Mouse (Mus musculus) gastrocnemius, postnatal 14 days (tissue): Measurements from ENCODE around the gene Sesn2. TPM values are rescaled to one million over a fixed set of nuclear protein-coding genes. Genes with fewer than 3 reads are reported as not detected.

Experiments used
- DNase-seq: peaks from one replicate; pipeline ENCODE4 v3.0.0; 2021; ENCODE audit warnings: mixed read lengths
- intact Hi-C: fragments of 180-260 bp; cut with DNase I; formaldehyde crosslinking; loops from one replicate; pipeline ENCODE4 v1.15.1; 2025; ENCODE audit warnings: low total_unique reads
- total RNA-seq, 2 experiments: library from RNA; stranded (reverse); gene quantifications; 2 replicates each; pipeline ENCODE4 v1.2.3; 2021

Gene Sesn2
- total RNA-seq, 2 experiments from 2014 or later = 2.2 to 2.4 TPM

- DNase-seq = peak; percentile 94
- intact Hi-C loops = loop anchor here (10.0 kb wide), 1 partner anchor 221 kb away; no protein-coding TSS in a partner anchor
These were observed 5.3 kb upstream of the Sesn2 start for GRCm38 (mm10) chr4:132515369-132516155.

- intact Hi-C loops = loop anchor here (5.0 to 10.0 kb wide), 2 partner anchors 47 to 220 kb away; no protein-coding TSS in a partner anchor
These were observed 4.3 kb upstream of the Sesn2 start for GRCm38 (mm10) chr4:132514555-132515135.

GRCm38 (mm10) chr4:132513395-132514273 lies 3.3 kb upstream of the Sesn2 start:
- intact Hi-C loops = loop anchor here (5.0 to 10.0 kb wide), 2 partner anchors 46 to 219 kb away; no protein-coding TSS in a partner anchor
- no peak for DNase-seq

More at GRCm38 (mm10) chr4:132514555-132515135, 4.3 kb upstream of the Sesn2 start:
- peak; percentile 80 for DNase-seq

GRCm38 (mm10) chr4:132512080-132512479 lies 1.8 kb upstream of the Sesn2 start:
- DNase-seq = no peak
- intact Hi-C loops = loop anchor here (5.0 to 10.0 kb wide), 2 partner anchors 45 to 217 kb away; no protein-coding TSS in a partner anchor

GRCm38 (mm10) chr4:132509621-132510296 lies 542 bp downstream of the Sesn2 start:
- intact Hi-C loops = loop anchor here (5.0 to 10.0 kb wide), 2 partner anchors 42 to 215 kb away; no protein-coding TSS in a partner anchor
- DNase-seq = peak; percentile 74

- intact Hi-C loops = no loop called here
- no peak for DNase-seq
These were observed 3.1 kb downstream of the Sesn2 start for GRCm38 (mm10) chr4:132507210-132507609.

- no peak for DNase-seq
- intact Hi-C loops = no loop called here
These were observed 4.1 kb downstream of the Sesn2 start for GRCm38 (mm10) chr4:132506250-132506649.

- intact Hi-C loops = no loop called here
- no peak for DNase-seq
These were observed 4.5 kb downstream of the Sesn2 start for GRCm38 (mm10) chr4:132505800-132506199.

GRCm38 (mm10) chr4:132505034-132505738 lies 5.1 kb downstream of the Sesn2 start:
- DNase-seq = no peak
- intact Hi-C loops = no loop called here

GRCm38 (mm10) chr4:132503344-132503743 lies 7.0 kb downstream of the Sesn2 start:
- no peak for DNase-seq
- intact Hi-C loops = no loop called here

- no peak for DNase-seq
- intact Hi-C loops = no loop called here
These were observed 8.7 kb downstream of the Sesn2 start for GRCm38 (mm10) chr4:132501639-132502038.

- no peak for DNase-seq
- intact Hi-C loops = no loop called here
These were observed 15.9 kb downstream of the Sesn2 start for GRCm38 (mm10) chr4:132494271-132494918.

- peak; percentile 37 for DNase-seq
- intact Hi-C loops = no loop called here
These were observed 17.9 kb downstream of the Sesn2 start for GRCm38 (mm10) chr4:132492178-132493060.

- intact Hi-C loops = no loop called here
- no peak for DNase-seq
These were observed 18.6 kb downstream of the Sesn2 start for GRCm38 (mm10) chr4:132491748-132492147.

GRCm38 (mm10) chr4:132491057-132491456 lies 19.2 kb downstream of the Sesn2 start:
- intact Hi-C loops = no loop called here
- DNase-seq = no peak

- no peak for DNase-seq
- intact Hi-C loops = no loop called here
These were observed 19.9 kb downstream of the Sesn2 start for GRCm38 (mm10) chr4:132490273-132491010.
